ENCODE assay signal across 8 mouse cellular contexts in the genomic region with DNA sequence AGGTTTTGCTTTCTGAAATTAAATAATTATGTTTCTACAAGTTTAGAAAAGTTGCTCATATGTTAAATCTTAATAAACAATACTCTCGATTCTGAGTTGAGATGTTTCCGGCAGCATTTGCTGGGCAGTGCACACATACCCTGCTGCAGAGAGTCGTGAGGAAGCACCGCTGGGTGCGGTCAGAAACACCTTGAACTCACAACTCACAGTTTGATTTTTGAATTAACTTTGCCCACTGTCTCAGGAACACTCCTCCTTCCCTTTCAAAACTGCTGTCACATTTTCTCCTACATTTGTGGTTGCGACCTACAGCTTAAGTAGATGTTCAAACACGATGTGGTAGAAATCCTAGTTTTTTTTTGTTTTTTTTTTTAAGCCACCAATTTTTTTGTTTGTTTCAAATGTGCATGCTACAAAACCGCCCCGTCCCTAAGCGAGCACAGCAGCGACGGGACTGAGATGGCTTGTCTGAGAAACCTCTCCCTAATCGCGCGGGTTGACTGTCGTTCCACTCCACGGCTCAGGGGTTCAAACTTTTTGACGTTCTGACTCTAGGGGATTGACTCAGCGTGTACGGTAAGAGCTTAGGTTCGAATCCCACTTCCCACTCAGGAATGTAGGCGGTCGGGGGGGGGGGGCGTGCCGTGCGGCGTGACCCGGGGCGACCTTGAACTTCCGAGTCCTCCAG. TPM values are rescaled to one million over a fixed set of nuclear protein-coding genes. Genes with fewer than 3 reads are reported as not detected.
DNase-seq lines count a peak whose midpoint lies in the region; ATAC-seq and TF ChIP-seq lines count a peak whose summit lies in the region.

No protein-coding gene starts in this region.

- H3K36me3 ChIP-seq in heart, embryonic 12.5 days, result peaks cover 15% of the 10 kb centered on the region
- 0 out of 2 replicates have a peak, but pooled peaks cover 4% of the 10 kb centered on the region for H3K36me3 ChIP-seq in forebrain, embryonic 13.5 days (ENCODE audit: poor library complexity, severe bottlenecking)
- H3K36me3 ChIP-seq in limb, embryonic 14.5 days (ENCODE audit: control insufficient read depth, insufficient read depth, low read length), result no peaks in the 10 kb centered on the region

- H3K27me3 ChIP-seq in heart, embryonic 12.5 days (replicated peaks), result no peaks in the 10 kb centered on the region
- no peaks in the 10 kb centered on the region for H3K27me3 ChIP-seq in forebrain, embryonic 13.5 days
- no peaks in the 10 kb centered on the region for H3K27me3 ChIP-seq in limb, embryonic 14.5 days (ENCODE audit: control insufficient read depth, insufficient read depth, low read length)

- peaks cover 14% of the 10 kb centered on the region for H3K4me1 ChIP-seq in heart, embryonic 12.5 days (replicated peaks)
- peaks cover 14% of the 10 kb centered on the region for H3K4me1 ChIP-seq in forebrain, embryonic 13.5 days
- peaks cover 9% of the 10 kb centered on the region; the same call in 1 of the 2 replicates for H3K4me1 ChIP-seq in limb, embryonic 14.5 days (ENCODE audit: control insufficient read depth, insufficient read depth, low read length)
- 0 out of 2 replicates have a peak, but pooled peaks cover 2% of the 10 kb centered on the region for H3K4me1 ChIP-seq in olfactory bulb, adult 2 months (ENCODE audit: control insufficient read depth, insufficient read depth, low read length)

- no peaks in the 10 kb centered on the region for H3K9me3 ChIP-seq in heart, embryonic 12.5 days (replicated peaks)
- H3K9me3 ChIP-seq in forebrain, embryonic 13.5 days (replicated peaks), result no peaks in the 10 kb centered on the region
- no peaks in the 10 kb centered on the region for H3K9me3 ChIP-seq in limb, embryonic 14.5 days (ENCODE audit: control insufficient read depth, low read length)

- H3K4me2 ChIP-seq in heart, embryonic 12.5 days, result peak overlapping the region; percentile 83
- peak overlapping the region; percentile 81 for H3K4me2 ChIP-seq in forebrain, embryonic 13.5 days
- H3K4me2 ChIP-seq in limb, embryonic 14.5 days (replicated peaks; ENCODE audit: low read depth, low read length, severe bottlenecking), result peak overlapping the region; percentile 67

- H3K9ac ChIP-seq in heart, embryonic 12.5 days, result peak overlapping the region; percentile 83
- peak overlapping the region; percentile 76 for H3K9ac ChIP-seq in forebrain, embryonic 13.5 days
- peak overlapping the region; percentile 65 for H3K9ac ChIP-seq in limb, embryonic 14.5 days (ENCODE audit: low read depth, low read length, severe bottlenecking)

- DNase-seq in heart, adult 9 months (ENCODE audit: low spot score in 2 of 2), result no peak
- DNase-seq in ES-CJ7 (ENCODE audit: low read depth, low spot score), result peak; percentile 61
- DNase-seq in limb, embryonic 14.5 days (ENCODE audit: low spot score), result no peak
- no peak for DNase-seq in cerebellum, adult 9-10 months
- no peak for DNase-seq in frontal cortex, postnatal 36 days (ENCODE audit: low spot score in 2 of 2)

- 6% methylated on average over 30 of the region's 30 CpGs for WGBS in heart, embryonic 12.5 days
- 7% methylated on average over 30 of the region's 30 CpGs for WGBS in forebrain, embryonic 13.5 days
- 10% methylated on average over 28 of the region's 30 CpGs for WGBS in limb, embryonic 14.5 days
- 6% methylated on average over 30 of the region's 30 CpGs for WGBS in olfactory bulb, adult 2 months

- ATAC-seq in heart, embryonic 12.5 days (ENCODE audit: insufficient number of reproducible peaks, low FRiP score), result peak; percentile 73
- no peak; the same call in 1 of the 2 replicates for ATAC-seq in forebrain, embryonic 13.5 days
- ATAC-seq in limb, embryonic 14.5 days (ENCODE audit: low FRiP score, low read depth), result peak; percentile 72; the same call in 1 of the 2 replicates

- peak overlapping the region; percentile 91 for H3K4me3 ChIP-seq in heart, embryonic 12.5 days
- H3K4me3 ChIP-seq in forebrain, embryonic 13.5 days, result peak overlapping the region; percentile 76
- H3K4me3 ChIP-seq in limb, embryonic 14.5 days (replicated peaks; ENCODE audit: low read length), result peak overlapping the region; percentile 73
- peak overlapping the region; percentile 93 for H3K4me3 ChIP-seq in olfactory bulb, adult 2 months (ENCODE audit: insufficient read depth, low read depth, low read length)

- peak overlapping the region; percentile 90 for H3K27ac ChIP-seq in heart, embryonic 12.5 days (ENCODE audit: poor library complexity, severe bottlenecking)
- H3K27ac ChIP-seq in forebrain, embryonic 13.5 days, result no peak overlapping the region
- 0 out of 2 replicates have a peak overlapping the region, but pooled peaks have one; percentile 43 for H3K27ac ChIP-seq in limb, embryonic 14.5 days (replicated peaks; ENCODE audit: low read depth, low read length)
- no peak overlapping the region for H3K27ac ChIP-seq in olfactory bulb, adult 2 months (ENCODE audit: insufficient read depth, low read depth, low read length)

- TF ChIP-seq POLR2A in limb, embryonic 14.5 days (IDR thresholded peaks at IDR 0.05; ENCODE audit: borderline replicate concordance, extremely low read depth, insufficient read depth, insufficient read length), result no peak
- no peak for TF ChIP-seq POLR2A in olfactory bulb, adult 2 months (IDR thresholded peaks at IDR 0.05; ENCODE audit: insufficient read depth, low read depth, low read length)

- no peak for TF ChIP-seq CTCF in olfactory bulb, adult 2 months (IDR thresholded peaks at IDR 0.05; ENCODE audit: insufficient read depth, low read depth, low read length)

RNA-seq across cellular contexts. Expression of a gene that starts 0.5 kb away (rescaled TPM):
- 25.6 and 26.1 TPM in 2 replicates for polyA plus RNA-seq in heart, embryonic 12.5 days (2016; fragmentation: Nextera tagmentation; extraction: Ambion mirVana)
- 24.9 and 27.8 TPM in 2 replicates for polyA plus RNA-seq in forebrain, embryonic 13.5 days (2015; fragmentation: Nextera tagmentation; extraction: Ambion mirVana)
- polyA plus RNA-seq in limb, embryonic 14.5 days (2012; rRNA removed), result 20.3 and 21.9 TPM in 2 replicates
- 17.5 and 23.2 TPM in 2 replicates for polyA plus RNA-seq in limb, embryonic 14.5 days (2014; fragmentation: Nextera tagmentation; extraction: Ambion mirVana)
- not detected in 2 replicates for polyA plus RNA-seq in olfactory bulb, adult 2 months (2012; ENCODE audit: insufficient read depth, insufficient read length, low replicate concordance, missing spikeins)

RNA-seq across cellular contexts. Expression of a gene that starts 0.6 kb away (rescaled TPM):
- polyA plus RNA-seq in heart, embryonic 12.5 days (2016; fragmentation: Nextera tagmentation; extraction: Ambion mirVana), result 31.4 and 31.6 TPM in 2 replicates
- polyA plus RNA-seq in forebrain, embryonic 13.5 days (2015; fragmentation: Nextera tagmentation; extraction: Ambion mirVana), result 16.9 and 18.3 TPM in 2 replicates
- polyA plus RNA-seq in limb, embryonic 14.5 days (2012; rRNA removed), result 10.8 and 11.0 TPM in 2 replicates
- polyA plus RNA-seq in limb, embryonic 14.5 days (2014; fragmentation: Nextera tagmentation; extraction: Ambion mirVana), result 14.8 and 15.1 TPM in 2 replicates
- not detected in 2 replicates for polyA plus RNA-seq in olfactory bulb, adult 2 months (2012; ENCODE audit: insufficient read depth, insufficient read length, low replicate concordance, missing spikeins)

Comparison
In these comparisons a context has a peak if more than half of its experiments do, and no peak if none do; other contexts are left out.
1. H3K27ac ChIP-seq: peak in heart, embryonic 12.5 days (single experiment) and limb, embryonic 14.5 days (single experiment); none in forebrain, embryonic 13.5 days (single experiment) and olfactory bulb, adult 2 months (single experiment).
2. RNA of a gene that starts 0.5 kb away (polyA plus RNA-seq): 25.6 to 26.1 TPM in heart, embryonic 12.5 days, 24.9 to 27.8 TPM in forebrain, embryonic 13.5 days and 17.5 to 23.2 TPM in limb, embryonic 14.5 days; not detected in olfactory bulb, adult 2 months; every median in the first group is over 10 times any median in the second.
3. RNA of a gene that starts 0.6 kb away (polyA plus RNA-seq): 31.4 to 31.6 TPM in heart, embryonic 12.5 days, 16.9 to 18.3 TPM in forebrain, embryonic 13.5 days and 10.8 to 15.1 TPM in limb, embryonic 14.5 days; not detected in olfactory bulb, adult 2 months; every median in the first group is over 10 times any median in the second.
4. Peak in every context shown above with its lines, with median percentiles within 50 percentile points of each other: H3K4me2 ChIP-seq, H3K4me3 ChIP-seq and H3K9ac ChIP-seq.